Comparison of ENCODE assay signal across 26 mouse cellular contexts in genomic region chr1:180780291-180780690, GRCm38 (mm10). TPM values are rescaled to one million over a fixed set of nuclear protein-coding genes. Genes with fewer than 3 reads are reported as not detected.
DNase-seq lines count a peak whose midpoint lies in the region; ATAC-seq and TF ChIP-seq lines count a peak whose summit lies in the region.
"Had no signal": no experiment of that assay in that cellular context is flagged by ENCODE, and none has a peak within 500 bp of the region (broad histone marks: within the 10 kb centered on the region; RNA-seq: fewer than 3 reads in every experiment).

No protein-coding gene starts in this region.

- TF ChIP-seq CTCF in kidney, adult 2 months (conservative IDR thresholded peaks at IDR 0.05; ENCODE audit: insufficient read depth, insufficient read length, low read depth, low read length), result no peak
- TF ChIP-seq CTCF in hindbrain, postnatal 0 days (IDR thresholded peaks at IDR 0.05; ENCODE audit: low read depth), result no peak

- no peak for ATAC-seq in kidney, embryonic 16.5 days (ENCODE audit: low FRiP score, low TSS enrichment)
- no peak for ATAC-seq in intestine, embryonic 16.5 days
- no peak for ATAC-seq in hindbrain, postnatal 0 days
- ATAC-seq in CD4-positive, CD25-positive, alpha-beta regulatory T cell, adult 4 months, result no peak
- ATAC-seq: forebrain, embryonic 13.5 days; forebrain, embryonic 16.5 days; hindbrain, embryonic 16.5 days had no signal

- 56% methylated on average over 8 of the region's 8 CpGs for WGBS in kidney, adult 2 months
- 71% methylated on average over 8 of the region's 8 CpGs for WGBS in kidney, embryonic 16.5 days
- 82% methylated on average over 8 of the region's 8 CpGs for WGBS in intestine, embryonic 16.5 days
- WGBS in hindbrain, postnatal 0 days, result 92% methylated on average over 8 of the region's 8 CpGs

- H3K27ac ChIP-seq in kidney, adult 2 months (ENCODE audit: insufficient read depth, low read depth, low read length), result no peak overlapping the region
- no peak overlapping the region for H3K27ac ChIP-seq in kidney, embryonic 16.5 days (ENCODE audit: low read length)
- peak overlapping the region; percentile 98 for H3K27ac ChIP-seq in intestine, embryonic 16.5 days (ENCODE audit: low read length)
- no peak overlapping the region for H3K27ac ChIP-seq in hindbrain, postnatal 0 days
- H3K27ac ChIP-seq: forebrain, embryonic 10.5 days; forebrain, embryonic 13.5 days; heart, embryonic 15.5 days; hindbrain, embryonic 10.5 days; hindbrain, embryonic 13.5 days had no signal

- H3K9me3 ChIP-seq in kidney, embryonic 16.5 days (ENCODE audit: low read length), result no peaks in the 10 kb centered on the region
- H3K9me3 ChIP-seq in intestine, embryonic 16.5 days (ENCODE audit: control insufficient read depth, low read length), result no peaks in the 10 kb centered on the region
- H3K9me3 ChIP-seq in hindbrain, postnatal 0 days (ENCODE audit: low read length), result no peaks in the 10 kb centered on the region
- H3K9me3 ChIP-seq: forebrain, embryonic 10.5 days; forebrain, embryonic 13.5 days; heart, embryonic 15.5 days; hindbrain, embryonic 10.5 days; hindbrain, embryonic 13.5 days had no signal

- peak; percentile 70 for DNase-seq in kidney, adult 2 months
- DNase-seq in kidney, postnatal 36 days, result peak; percentile 30 to 68
- DNase-seq in kidney, adult 11 months, result no peak
- DNase-seq in hindbrain, postnatal 0 days (ENCODE audit: low spot score), result no peak
- DNase-seq: adrenal gland, adult 8-10 months; adrenal gland, postnatal 25 days; B cell, adult 2 months; cerebellum, adult 11-12 months; cerebellum, adult 8-10 months; cerebellum, postnatal 10 days; cerebellum, postnatal 36 days; gastrocnemius, postnatal 10 days; gastrocnemius, postnatal 36 days; heart, postnatal 10 days; heart, postnatal 36 days had no signal

- no peaks in the 10 kb centered on the region for H3K27me3 ChIP-seq in kidney, adult 2 months (replicated peaks; ENCODE audit: control insufficient read depth, insufficient read depth, low read length)
- H3K27me3 ChIP-seq in kidney, embryonic 16.5 days (ENCODE audit: insufficient read depth, low read length), result no peaks in the 10 kb centered on the region
- H3K27me3 ChIP-seq in intestine, embryonic 16.5 days (replicated peaks; ENCODE audit: control insufficient read depth, insufficient read depth, low read length), result no peaks in the 10 kb centered on the region
- no peaks in the 10 kb centered on the region for H3K27me3 ChIP-seq in hindbrain, postnatal 0 days (ENCODE audit: insufficient read depth, low read length)
- H3K27me3 ChIP-seq: heart, embryonic 15.5 days had no signal

- H3K36me3 ChIP-seq in kidney, adult 2 months (ENCODE audit: control insufficient read depth, insufficient read depth, low read length), result no peaks in the 10 kb centered on the region
- H3K36me3 ChIP-seq in kidney, embryonic 16.5 days (ENCODE audit: insufficient read depth, low read length), result no peaks in the 10 kb centered on the region
- H3K36me3 ChIP-seq in intestine, embryonic 16.5 days (ENCODE audit: control insufficient read depth, insufficient read depth, low read length), result no peaks in the 10 kb centered on the region
- H3K36me3 ChIP-seq in hindbrain, postnatal 0 days (ENCODE audit: insufficient read depth, low read length), result no peaks in the 10 kb centered on the region
- H3K36me3 ChIP-seq: forebrain, embryonic 10.5 days; heart, embryonic 15.5 days; hindbrain, embryonic 10.5 days; hindbrain, embryonic 13.5 days had no signal

- no peak overlapping the region for H3K4me3 ChIP-seq in kidney, adult 2 months (ENCODE audit: insufficient read depth, low read depth, low read length)
- no peak overlapping the region for H3K4me3 ChIP-seq in kidney, embryonic 16.5 days (ENCODE audit: low read length)
- no peak overlapping the region for H3K4me3 ChIP-seq in intestine, embryonic 16.5 days (ENCODE audit: low read length)
- no peak overlapping the region for H3K4me3 ChIP-seq in hindbrain, postnatal 0 days (ENCODE audit: low read length)
- H3K4me3 ChIP-seq: forebrain, embryonic 10.5 days; forebrain, embryonic 13.5 days; heart, embryonic 15.5 days; hindbrain, embryonic 10.5 days; hindbrain, embryonic 13.5 days had no signal

- no peak for TF ChIP-seq POLR2A in kidney, adult 2 months (IDR thresholded peaks at IDR 0.05; ENCODE audit: low read depth, low read length)

- H3K9ac ChIP-seq in kidney, embryonic 16.5 days (replicated peaks; ENCODE audit: low read length), result no peak overlapping the region
- H3K9ac ChIP-seq in intestine, embryonic 16.5 days (ENCODE audit: low read depth, low read length), result no peak overlapping the region
- no peak overlapping the region for H3K9ac ChIP-seq in hindbrain, postnatal 0 days (replicated peaks; ENCODE audit: low read length)
- H3K9ac ChIP-seq: forebrain, embryonic 13.5 days; heart, embryonic 15.5 days; hindbrain, embryonic 13.5 days had no signal

- H3K4me1 ChIP-seq in kidney, adult 2 months (ENCODE audit: control insufficient read depth, insufficient read depth, low read length), result peaks cover 19% of the 10 kb centered on the region
- H3K4me1 ChIP-seq in kidney, embryonic 16.5 days (ENCODE audit: insufficient read depth, low read length), result peaks cover 42% of the 10 kb centered on the region
- H3K4me1 ChIP-seq in intestine, embryonic 16.5 days (ENCODE audit: control insufficient read depth, insufficient read depth, low read length), result peaks cover 30% of the 10 kb centered on the region
- H3K4me1 ChIP-seq in hindbrain, postnatal 0 days (ENCODE audit: insufficient read depth, low read length), result no peaks in the 10 kb centered on the region

- H3K4me2 ChIP-seq in kidney, embryonic 16.5 days (replicated peaks; ENCODE audit: low read depth, low read length), result no peak overlapping the region
- H3K4me2 ChIP-seq in intestine, embryonic 16.5 days (ENCODE audit: low read depth, low read length), result 0 out of 2 replicates have a peak overlapping the region, but pooled peaks have one; percentile 1
- no peak overlapping the region for H3K4me2 ChIP-seq in hindbrain, postnatal 0 days (ENCODE audit: low read depth, low read length)
- H3K4me2 ChIP-seq: forebrain, embryonic 13.5 days; heart, embryonic 11.5 days; heart, embryonic 15.5 days; hindbrain, embryonic 13.5 days had no signal

RNA-seq across cellular contexts. Expression of gene H3f3a, which starts 33.5 kb away (rescaled TPM):
- 324 and 348 TPM in 2 replicates for polyA plus RNA-seq in kidney, adult 2 months (2012; rRNA removed)
- polyA plus RNA-seq in kidney, embryonic 16.5 days (2015; fragmentation: Nextera tagmentation; extraction: Ambion mirVana), result 2,516 and 2,589 TPM in 2 replicates
- 1,661 and 1,810 TPM in 2 replicates for polyA plus RNA-seq in intestine, embryonic 16.5 days (2015; fragmentation: Nextera tagmentation; extraction: Ambion mirVana)
- total RNA-seq in hindbrain, postnatal 0 days (2014; rRNA removed), result 1,143 and 1,334 TPM in 2 replicates
- polyA plus RNA-seq in hindbrain, postnatal 0 days (2015; fragmentation: Nextera tagmentation; extraction: Ambion mirVana), result 1,977 and 1,992 TPM in 2 replicates
- polyA plus RNA-seq in CD4-positive, CD25-positive, alpha-beta regulatory T cell, adult 4 months (2017; shearing (Covaris generic)), result 100 to 1,000 TPM; 579 to 648 TPM

RNA-seq across cellular contexts. Expression of gene Acbd3, which starts 54.4 kb away (rescaled TPM):
- polyA plus RNA-seq in kidney, adult 2 months (2012; rRNA removed), result 9.6 and 12.1 TPM in 2 replicates
- polyA plus RNA-seq in kidney, embryonic 16.5 days (2015; fragmentation: Nextera tagmentation; extraction: Ambion mirVana), result 22.7 and 23.3 TPM in 2 replicates
- polyA plus RNA-seq in intestine, embryonic 16.5 days (2015; fragmentation: Nextera tagmentation; extraction: Ambion mirVana), result 17.1 and 17.5 TPM in 2 replicates
- total RNA-seq in hindbrain, postnatal 0 days (2014; rRNA removed), result 28.3 and 32.6 TPM in 2 replicates
- polyA plus RNA-seq in hindbrain, postnatal 0 days (2015; fragmentation: Nextera tagmentation; extraction: Ambion mirVana), result 18.4 and 19.2 TPM in 2 replicates
- 10 to 100 TPM; 11.2 to 16.1 TPM for polyA plus RNA-seq in CD4-positive, CD25-positive, alpha-beta regulatory T cell, adult 4 months (2017; shearing (Covaris generic))

Comparison
In these comparisons a context has a peak if more than half of its experiments do, and no peak if none do; other contexts are left out.
1. DNase-seq: peak in kidney, adult 2 months (single experiment) and kidney, postnatal 36 days (2 of 2); none in kidney, adult 11 months (single experiment) and hindbrain, postnatal 0 days (single experiment).